Mouse (Mus musculus) hematopoietic stem cell, adult 5-6 weeks (primary cell): Measurements from ENCODE around the gene Lrrc74a. TPM values are rescaled to one million over a fixed set of nuclear protein-coding genes. Genes with fewer than 3 reads are reported as not detected.

Experiments used
- ATAC-seq, 2 experiments: fragments of 125-278 bp in 1 of 2; replicated peaks in 1 of 2; 2 replicates each; pipeline ENCODE4 v1.8.0; 2016 to 2017; ENCODE audit warnings: inconsistent platforms in 2 of 2, mild to moderate bottlenecking in 2 of 2, moderate number of reproducible peaks in 2 of 2, low read depth in 1 of 2, moderate TSS enrichment in 1 of 2; ENCODE audit not compliant: low FRiP score in 2 of 2, poor library complexity in 2 of 2, severe bottlenecking in 2 of 2, insufficient read depth in 1 of 2, low TSS enrichment in 1 of 2
- total RNA-seq: library from RNA; stranded (forward); fragments of 172-1452, 232-1000 nt; gene quantifications from 2 replicates; pipeline ENCODE4 v1.2.3, GENCODE M21; 2017

Gene Lrrc74a
- total RNA-seq, 1 experiment from 2014 or later = not detected

DNA sequence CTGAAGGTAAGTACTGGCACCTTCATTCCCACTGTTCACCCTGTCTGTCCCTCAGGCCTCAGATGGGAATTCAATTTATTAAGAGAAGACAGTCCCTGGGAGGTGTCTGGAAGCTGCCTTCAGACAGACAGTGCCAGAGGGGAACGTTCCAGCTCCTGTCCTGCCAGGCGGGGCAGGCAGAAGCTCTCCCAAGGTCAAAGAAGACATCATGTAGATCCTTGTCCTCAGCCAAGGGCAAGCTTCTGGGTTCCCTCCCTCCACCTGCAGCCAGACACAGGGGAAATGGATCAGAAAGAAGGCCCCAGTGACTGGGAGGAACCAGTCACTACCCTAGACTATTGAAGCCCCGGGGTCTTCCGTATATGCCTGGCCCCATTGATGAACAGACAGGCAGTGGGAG is 74.7 kb downstream of the Lrrc74a start:
- ATAC-seq = no peak

DNA sequence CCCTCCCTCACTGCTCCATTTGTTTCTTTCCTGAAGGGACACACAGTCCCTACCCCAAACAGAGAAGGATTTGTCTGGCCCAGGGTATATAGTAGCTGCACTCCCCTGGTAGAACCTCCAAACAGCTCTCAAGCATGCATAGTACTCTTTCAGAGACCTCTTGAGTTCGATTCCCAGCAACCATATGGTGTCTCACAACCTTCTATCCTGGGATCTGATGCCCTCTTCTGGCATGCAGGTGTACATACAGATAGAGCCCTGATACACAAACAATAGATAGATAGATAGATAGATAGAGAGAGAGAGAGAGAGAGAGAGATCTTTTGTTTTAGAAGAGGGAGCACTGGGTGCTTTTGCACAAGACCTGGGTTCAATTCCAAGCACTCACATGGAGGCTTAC is 75.9 kb downstream of the Lrrc74a start:
- no peak for ATAC-seq

DNA sequence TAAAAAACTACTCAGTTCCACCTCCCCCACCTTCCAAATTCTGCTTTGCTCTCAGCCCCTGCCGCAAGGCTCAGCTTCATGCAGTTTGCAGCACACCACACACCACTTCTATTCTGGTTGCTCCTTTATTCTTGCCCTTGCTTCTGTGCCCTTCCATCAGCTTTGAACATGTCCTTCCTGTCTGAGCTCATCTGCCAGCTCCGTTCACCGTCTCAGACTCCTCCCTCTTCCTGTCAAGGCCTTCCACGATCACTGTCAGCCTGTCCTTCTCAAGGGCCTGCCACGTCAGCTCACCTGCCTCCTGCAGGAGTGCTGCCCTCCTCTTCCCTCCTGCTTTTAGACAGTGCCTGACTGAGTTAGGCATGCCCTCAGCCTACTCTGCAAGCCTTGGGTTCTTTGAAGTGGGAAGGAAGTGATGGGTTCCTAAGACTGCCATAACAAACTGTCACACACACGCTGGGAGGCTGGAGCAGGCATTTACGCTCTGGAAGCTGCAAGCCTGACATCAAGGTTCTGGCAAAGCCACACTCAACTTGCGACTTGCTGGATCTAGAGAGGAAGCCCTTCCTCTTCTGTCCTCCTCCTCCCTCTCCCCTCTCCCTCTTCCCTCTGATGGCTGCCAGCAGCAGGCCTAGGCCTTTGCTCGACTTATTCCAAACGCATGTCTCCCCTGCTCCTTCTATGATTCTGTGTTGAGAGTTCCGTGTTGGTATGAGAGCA is 76.7 kb downstream of the Lrrc74a start:
- ATAC-seq = peak; percentile 23 to 29

DNA sequence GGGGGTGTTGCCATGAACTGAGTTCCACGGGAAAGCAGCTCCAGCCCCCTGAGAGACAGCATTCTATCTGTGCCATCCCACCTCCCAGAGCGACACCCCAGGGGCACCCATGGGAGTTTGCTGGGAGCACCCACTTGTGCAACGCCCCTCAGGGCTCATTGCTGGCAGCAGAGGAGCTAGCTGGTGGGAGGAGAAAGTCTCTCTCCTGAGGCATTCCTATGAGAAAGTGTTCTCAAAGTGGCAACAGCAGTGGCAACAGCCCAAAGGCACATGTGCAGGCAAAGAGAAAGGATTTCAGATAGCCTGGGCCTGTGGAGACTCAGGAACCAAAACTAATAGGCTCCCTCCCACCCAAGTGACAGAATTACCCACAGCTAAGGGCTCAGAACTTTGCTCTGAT is 78.6 kb downstream of the Lrrc74a start:
- ATAC-seq = no peak

Other genes starting within 250 kb of the Lrrc74a start
- gene Vash1, start 55.7 kb upstream of the Lrrc74a start, total RNA-seq = 2.8 and 3.3 TPM in 2 replicates
- gene Angel1, start 7.9 kb upstream of the Lrrc74a start, total RNA-seq = 1.7 and 3.0 TPM in 2 replicates
- 4.2 and 5.6 TPM in 2 replicates for gene Irf2bpl, start 150.4 kb downstream of the Lrrc74a start, total RNA-seq
- gene Cipc, start 212.7 kb downstream of the Lrrc74a start, total RNA-seq = 17.6 and 24.0 TPM in 2 replicates